Mouse (Mus musculus): Measurements from ENCODE around the gene Gphn. TPM values are rescaled to one million over a fixed set of nuclear protein-coding genes. Genes with fewer than 3 reads are reported as not detected.
A peak's percentile ranks its signal among the peaks of the same experiment; 100 is the strongest.

Gphn gene
- total and polyA plus RNA-seq, 3 experiments = 23.1 to 30.5 TPM; not detected in 1

DNA sequence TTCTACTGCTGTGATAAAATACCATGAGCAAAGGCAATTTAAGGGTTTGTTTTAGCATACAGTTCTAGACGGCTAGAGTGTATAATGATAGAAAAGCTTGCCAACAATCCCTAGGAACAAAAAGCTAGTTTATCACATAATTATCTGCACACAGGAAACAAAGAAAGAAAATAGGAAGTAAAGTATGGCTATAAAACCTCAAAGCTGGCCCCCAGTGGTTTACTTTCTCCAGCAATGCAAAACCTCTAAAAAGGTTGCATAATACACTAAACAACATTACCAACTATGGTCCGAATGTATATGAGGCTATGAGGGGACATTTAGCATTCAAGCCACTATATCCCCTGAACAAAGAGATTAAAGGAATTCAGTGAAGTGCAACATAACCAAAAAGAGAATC lies 405.6 kb downstream of the Gphn start:
- Histone ChIP-seq H3K9ac (ENCODE audit: control insufficient read depth, low read depth, low read length, poor library complexity, severe bottlenecking) (no peak overlapping the region), H3K36me3 (ENCODE audit: control insufficient read depth in 1 of 2, insufficient read depth in 2 of 2, low read length in 2 of 2) (peaks cover 0 to 26% of the 10 kb centered on the region in 2 experiments; a peak in 2 of 4 replicates), H3K27me3 (ENCODE audit: control insufficient read depth in 1 of 2, insufficient read depth in 2 of 2, low read length in 2 of 2) (no peaks in the 10 kb centered on the region), H3K9me3 (replicated peaks; ENCODE audit: insufficient read depth, low read length) (no peaks in the 10 kb centered on the region), H3K4me1 (ENCODE audit: control insufficient read depth in 1 of 2, insufficient read depth in 2 of 2, low read length in 2 of 2) (peaks cover 2 to 14% of the 10 kb centered on the region in 2 experiments; a peak in 3 of 4 replicates), H3K79me2 (ENCODE audit: control insufficient read depth, insufficient read depth, low read length, poor library complexity) (no peaks in the 10 kb centered on the region), H3K27ac (ENCODE audit: control insufficient read depth, low read depth, low read length) (no peak overlapping the region), H3K4me3 (ENCODE audit: control insufficient read depth in 1 of 2, insufficient read depth in 1 of 2, low read depth in 2 of 2, low read length in 2 of 2) (no peak overlapping the region)
- DNase-seq (ENCODE audit: low read depth, low spot score) = peak; percentile 78
- TF ChIP-seq MYB (IDR thresholded peaks at IDR 0.05; ENCODE audit: low read depth, low read length) (0 out of 2 replicates have a peak, but pooled peaks have one; percentile 6), MAZ (IDR thresholded peaks at IDR 0.05; ENCODE audit: low read depth, low read length) (0 out of 2 replicates have a peak, but pooled peaks have one; percentile 32), ETS1 (IDR thresholded peaks at IDR 0.05; ENCODE audit: low read depth, low read length) (peak; percentile 51; the same call in 1 of the 2 replicates), GATA1 (IDR thresholded peaks at IDR 0.05; ENCODE audit: low read depth, low read length) (peak; percentile 84), GABPA (IDR thresholded peaks at IDR 0.05; ENCODE audit: low read depth, low read length) (no peak), EP300 (IDR thresholded peaks at IDR 0.05; ENCODE audit: low read depth in 1 of 2, low read length in 2 of 2) (peak; percentile 78 to 92), ZKSCAN1 (IDR thresholded peaks at IDR 0.05; ENCODE audit: low read depth, low read length) (no peak), HCFC1 (IDR thresholded peaks at IDR 0.05; ENCODE audit: low read depth, low read length) (0 out of 2 replicates have a peak, but pooled peaks have one; percentile 36), SIN3A (IDR thresholded peaks at IDR 0.05; ENCODE audit: low read length) (peak; percentile 67), ZMIZ1 (IDR thresholded peaks at IDR 0.05; ENCODE audit: low read depth, low read length) (no peak), RAD21 (IDR thresholded peaks at IDR 0.05; ENCODE audit: low read depth, low read length) (peak; percentile 2; the same call in 1 of the 2 replicates), ZNF384 (IDR thresholded peaks at IDR 0.05; ENCODE audit: low read depth, low read length) (peak; percentile 54), RCOR1 (IDR thresholded peaks at IDR 0.05; ENCODE audit: low read depth, low read length) (peak; percentile 91)

DNA sequence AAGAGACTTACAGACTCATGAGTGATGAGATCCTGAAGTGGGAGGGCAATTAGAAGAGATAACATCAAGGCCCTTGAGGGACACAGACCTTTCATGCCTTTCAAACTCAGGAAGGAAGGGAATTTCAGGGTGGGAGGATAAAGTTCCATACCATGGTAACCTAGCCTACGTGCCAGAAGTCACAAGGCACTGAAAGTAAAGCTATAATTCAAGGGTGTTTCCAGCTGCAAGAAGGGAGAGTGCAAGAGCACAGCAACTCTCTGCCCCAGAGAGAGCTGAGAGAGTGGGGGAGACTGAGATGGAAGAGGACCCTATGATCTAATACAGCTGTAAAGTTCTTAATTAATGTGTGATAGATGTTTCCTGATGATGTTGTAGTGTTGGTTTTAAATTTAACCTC lies 413.3 kb downstream of the Gphn start:
- H3K27ac ChIP-seq (ENCODE audit: control insufficient read depth, low read depth, low read length) = no peak overlapping the region
- no peaks in the 10 kb centered on the region for H3K79me2 ChIP-seq (ENCODE audit: control insufficient read depth, insufficient read depth, low read length, poor library complexity)
- no peak overlapping the region for H3K9ac ChIP-seq (ENCODE audit: control insufficient read depth, low read depth, low read length, poor library complexity, severe bottlenecking)
- no peak overlapping the region for H3K4me3 ChIP-seq (ENCODE audit: control insufficient read depth in 1 of 2, insufficient read depth in 1 of 2, low read depth in 2 of 2, low read length in 2 of 2)
- H3K9me3 ChIP-seq (replicated peaks; ENCODE audit: insufficient read depth, low read length) = no peaks in the 10 kb centered on the region
- TF ChIP-seq JUND (IDR thresholded peaks at IDR 0.05; ENCODE audit: low read depth, low read length) (no peak), USF2 (IDR thresholded peaks at IDR 0.05; ENCODE audit: borderline replicate concordance in 1 of 2, insufficient read depth in 1 of 2, low read depth in 1 of 2, low read length in 2 of 2) (no peak), NRF1 (IDR thresholded peaks at IDR 0.05; ENCODE audit: insufficient read depth, low read depth, low read length, poor library complexity, severe bottlenecking) (no peak), RCOR1 (IDR thresholded peaks at IDR 0.05; ENCODE audit: low read depth, low read length) (no peak), ELF1 (IDR thresholded peaks at IDR 0.05; ENCODE audit: low read depth, low read length) (no peak), ZMIZ1 (IDR thresholded peaks at IDR 0.05; ENCODE audit: low read depth, low read length) (no peak), MAX (IDR thresholded peaks at IDR 0.05; ENCODE audit: low read length) (no peak), TAL1 (IDR thresholded peaks at IDR 0.05; ENCODE audit: low read length) (no peak), MXI1 (IDR thresholded peaks at IDR 0.05; ENCODE audit: low read depth, low read length) (no peak), TCF12 (IDR thresholded peaks at IDR 0.05; ENCODE audit: low read depth, low read length) (no peak), RAD21 (IDR thresholded peaks at IDR 0.05; ENCODE audit: low read depth, low read length) (no peak), MYC (IDR thresholded peaks at IDR 0.05; ENCODE audit: low read depth, low read length) (no peak), CHD2 (IDR thresholded peaks at IDR 0.05; ENCODE audit: low read length) (no peak), NELFE (IDR thresholded peaks at IDR 0.05; ENCODE audit: low read depth, low read length) (no peak), GATA1 (IDR thresholded peaks at IDR 0.05; ENCODE audit: low read depth, low read length) (no peak), BHLHE40 (IDR thresholded peaks at IDR 0.05; ENCODE audit: borderline replicate concordance, low read depth, low read length) (no peak), MAFK (IDR thresholded peaks at IDR 0.05; ENCODE audit: borderline replicate concordance, low read depth, low read length) (no peak), UBTF (IDR thresholded peaks at IDR 0.05; ENCODE audit: borderline replicate concordance, insufficient read depth, low read depth, low read length) (no peak), POLR2AphosphoS2 (IDR thresholded peaks at IDR 0.05; ENCODE audit: low read length) (no peak), ZC3H11A (IDR thresholded peaks at IDR 0.05; ENCODE audit: low read depth, low read length) (no peak)
- DNase-seq (ENCODE audit: low read depth, low spot score) = no peak
- H3K36me3 ChIP-seq (ENCODE audit: control insufficient read depth in 1 of 2, insufficient read depth in 2 of 2, low read length in 2 of 2) = peaks cover 0 to 18% of the 10 kb centered on the region in 2 experiments; a peak in 3 of 4 replicates
- H3K27me3 ChIP-seq (ENCODE audit: control insufficient read depth in 1 of 2, insufficient read depth in 2 of 2, low read length in 2 of 2) = no peaks in the 10 kb centered on the region
- H3K4me1 ChIP-seq (ENCODE audit: control insufficient read depth in 1 of 2, insufficient read depth in 2 of 2, low read length in 2 of 2) = peaks cover 5 to 6% of the 10 kb centered on the region in 2 experiments

Measured in MEL (cell line).